Mouse (Mus musculus): Measurements from ENCODE around the gene Phtf2.
"Not testable (repeated sequence)": the region's sequence is repeated elsewhere in the genome, so short reads cannot be mapped to it uniquely, and the experiment has no call there.

The Phtf2 gene

GRCm38 (mm10) chr5:20765365-20765920 is 116.5 kb downstream of the Phtf2 start:
- DNase-seq (ENCODE audit: extremely low spot score), result no peak

GRCm38 (mm10) chr5:20762441-20762840 is 119.5 kb downstream of the Phtf2 start:
- DNase-seq (ENCODE audit: extremely low spot score), result not testable (repeated sequence)

GRCm38 (mm10) chr5:20760368-20761162 is 121.4 kb downstream of the Phtf2 start:
- no peak for DNase-seq (ENCODE audit: extremely low spot score)

- no peak for DNase-seq (ENCODE audit: extremely low spot score)
These were observed 122.2 kb downstream of the Phtf2 start for GRCm38 (mm10) chr5:20759771-20760170.

- no peak for DNase-seq (ENCODE audit: extremely low spot score)
These were observed 128.0 kb downstream of the Phtf2 start for GRCm38 (mm10) chr5:20753963-20754362.

- no peak for DNase-seq (ENCODE audit: extremely low spot score)
These were observed 128.8 kb downstream of the Phtf2 start for GRCm38 (mm10) chr5:20753096-20753495.

- DNase-seq (ENCODE audit: extremely low spot score), result no peak
These were observed 130.2 kb downstream of the Phtf2 start for GRCm38 (mm10) chr5:20751696-20752095.

GRCm38 (mm10) chr5:20751000-20751399 is 130.9 kb downstream of the Phtf2 start:
- no peak for DNase-seq (ENCODE audit: extremely low spot score)

- DNase-seq (ENCODE audit: extremely low spot score), result no peak
These were observed 132.4 kb downstream of the Phtf2 start for GRCm38 (mm10) chr5:20749535-20749934.

- DNase-seq (ENCODE audit: extremely low spot score), result no peak
These were observed 133.1 kb downstream of the Phtf2 start for GRCm38 (mm10) chr5:20748856-20749255.

- no peak for DNase-seq (ENCODE audit: extremely low spot score)
These were observed 133.8 kb downstream of the Phtf2 start for GRCm38 (mm10) chr5:20748142-20748541.

- DNase-seq (ENCODE audit: extremely low spot score), result no peak
These were observed 140.0 kb downstream of the Phtf2 start for GRCm38 (mm10) chr5:20741936-20742335.

- DNase-seq (ENCODE audit: extremely low spot score), result no peak
These were observed 140.7 kb downstream of the Phtf2 start for GRCm38 (mm10) chr5:20741193-20741592.

GRCm38 (mm10) chr5:20738795-20739194 is 143.1 kb downstream of the Phtf2 start:
- DNase-seq (ENCODE audit: extremely low spot score), result no peak

GRCm38 (mm10) chr5:20723226-20723625 is 158.7 kb downstream of the Phtf2 start:
- DNase-seq (ENCODE audit: extremely low spot score), result not testable (repeated sequence)

GRCm38 (mm10) chr5:20720201-20720900 is 161.6 kb downstream of the Phtf2 start:
- DNase-seq (ENCODE audit: extremely low spot score), result no peak

- not testable (repeated sequence) for DNase-seq (ENCODE audit: extremely low spot score)
These were observed 165.9 kb downstream of the Phtf2 start for GRCm38 (mm10) chr5:20715980-20716379.

GRCm38 (mm10) chr5:20714619-20715018 is 167.3 kb downstream of the Phtf2 start:
- not testable (repeated sequence) for DNase-seq (ENCODE audit: extremely low spot score)

- not testable (repeated sequence) for DNase-seq (ENCODE audit: extremely low spot score)
These were observed 171.1 kb downstream of the Phtf2 start for GRCm38 (mm10) chr5:20710845-20711244.
